Mouse (Mus musculus): Measurements from ENCODE around the gene Gm20458. TPM values are rescaled to one million over a fixed set of nuclear protein-coding genes. Genes with fewer than 3 reads are reported as not detected.

Gm20458 gene
- polyA plus RNA-seq, 1 experiment from 2014 or later: 3.0 TPM

- DNase-seq (ENCODE audit: extremely low spot score, low spot score): no peak
- Histone ChIP-seq H3K36me3 (replicated peaks) (peaks cover 24% of the 10 kb centered on the region), H3K27me3 (ENCODE audit: poor library complexity, severe bottlenecking) (peaks cover 29% of the 10 kb centered on the region), H3K27ac (no peak overlapping the region), H3K4me3 (no peak overlapping the region), H3K4me1 (peaks cover 30% of the 10 kb centered on the region), H3K9me3 (no peaks in the 10 kb centered on the region)
- WGBS: 31% methylated on average over 12 of the region's 12 CpGs
These were observed 34.6 kb upstream of the Gm20458 start for GRCm38 (mm10) chr2:164426121-164426520.

GRCm38 (mm10) chr2:164426952-164427351 is 33.8 kb upstream of the Gm20458 start:
- H3K4me3 ChIP-seq: no peak overlapping the region
- no peak overlapping the region for H3K27ac ChIP-seq
- H3K4me1 ChIP-seq: peaks cover 38% of the 10 kb centered on the region
- H3K9me3 ChIP-seq: no peaks in the 10 kb centered on the region
- DNase-seq (ENCODE audit: extremely low spot score, low spot score): no peak
- H3K36me3 ChIP-seq (replicated peaks): peaks cover 24% of the 10 kb centered on the region
- 89% methylated on average over 5 of the region's 5 CpGs for WGBS
- peaks cover 37% of the 10 kb centered on the region for H3K27me3 ChIP-seq (ENCODE audit: poor library complexity, severe bottlenecking)

GRCm38 (mm10) chr2:164428451-164428850 is 32.3 kb upstream of the Gm20458 start:
- no peak overlapping the region for H3K4me3 ChIP-seq
- DNase-seq (ENCODE audit: extremely low spot score, low spot score): no peak
- H3K4me1 ChIP-seq: peaks cover 53% of the 10 kb centered on the region
- peaks cover 39% of the 10 kb centered on the region for H3K27me3 ChIP-seq (ENCODE audit: poor library complexity, severe bottlenecking)
- WGBS: 42% methylated on average over 5 of the region's 5 CpGs
- H3K27ac ChIP-seq: no peak overlapping the region
- no peaks in the 10 kb centered on the region for H3K9me3 ChIP-seq
- peaks cover 23% of the 10 kb centered on the region for H3K36me3 ChIP-seq (replicated peaks)

DNA sequence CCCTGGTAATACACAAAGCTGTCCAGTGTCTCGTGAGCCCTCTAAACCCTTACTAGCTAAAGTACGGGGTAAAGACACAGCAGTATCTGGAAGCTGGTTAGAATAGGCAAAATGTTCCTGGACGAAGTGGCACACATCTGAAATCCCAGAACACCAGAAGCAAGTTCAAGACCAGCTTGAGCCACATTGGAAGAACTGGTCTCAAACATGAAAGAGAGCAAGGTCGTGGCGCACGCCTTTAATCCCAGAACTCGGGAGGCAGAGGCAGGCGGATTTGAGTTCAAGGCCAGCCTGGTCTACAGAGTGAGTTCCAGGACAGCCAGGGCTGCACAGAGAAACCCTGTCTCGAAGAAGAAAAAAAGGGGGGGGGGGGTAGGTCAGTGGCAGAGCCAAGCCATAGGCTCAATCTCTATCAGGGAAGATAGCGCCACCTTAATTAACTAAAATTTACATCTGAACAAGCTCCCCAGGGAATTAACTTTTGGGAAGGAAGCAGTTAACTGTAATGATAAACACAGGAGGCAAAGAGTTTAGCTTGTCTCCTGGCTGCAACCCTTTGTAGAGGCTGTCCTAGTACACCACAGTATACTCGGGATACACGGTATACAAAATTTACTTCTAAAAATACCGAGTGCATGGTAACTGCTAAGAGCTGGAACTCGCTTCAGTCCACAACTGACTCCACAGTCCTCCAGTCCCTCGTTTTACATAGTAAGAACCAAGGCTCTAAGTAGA is 30.7 kb upstream of the Gm20458 start:
- peaks cover 13% of the 10 kb centered on the region for H3K36me3 ChIP-seq (replicated peaks)
- peaks cover 39% of the 10 kb centered on the region for H3K27me3 ChIP-seq (ENCODE audit: poor library complexity, severe bottlenecking)
- H3K27ac ChIP-seq: no peak overlapping the region
- H3K4me1 ChIP-seq: peaks cover 60% of the 10 kb centered on the region
- H3K9me3 ChIP-seq: no peaks in the 10 kb centered on the region
- no peak overlapping the region for H3K4me3 ChIP-seq
- no peak for DNase-seq (ENCODE audit: extremely low spot score, low spot score)
- 43% methylated on average over 15 of the region's 15 CpGs for WGBS

- H3K9me3 ChIP-seq: no peaks in the 10 kb centered on the region
- H3K36me3 ChIP-seq (replicated peaks): peaks cover 13% of the 10 kb centered on the region
- no peak overlapping the region for H3K4me3 ChIP-seq
- H3K27ac ChIP-seq: no peak overlapping the region
- DNase-seq (ENCODE audit: extremely low spot score, low spot score): no peak
- H3K27me3 ChIP-seq (ENCODE audit: poor library complexity, severe bottlenecking): peaks cover 39% of the 10 kb centered on the region
- H3K4me1 ChIP-seq: peaks cover 67% of the 10 kb centered on the region
- 10% methylated on average over 7 of the region's 7 CpGs for WGBS
These were observed 30.1 kb upstream of the Gm20458 start for GRCm38 (mm10) chr2:164430697-164431096.

GRCm38 (mm10) chr2:164431676-164432465 is 28.9 kb upstream of the Gm20458 start:
- Histone ChIP-seq H3K27ac (peak overlapping the region; percentile 68; the same call in 1 of the 2 replicates), H3K27me3 (ENCODE audit: poor library complexity, severe bottlenecking) (peaks cover 39% of the 10 kb centered on the region), H3K36me3 (replicated peaks) (peaks cover 13% of the 10 kb centered on the region), H3K4me1 (peaks cover 72% of the 10 kb centered on the region), H3K4me3 (no peak overlapping the region), H3K9me3 (no peaks in the 10 kb centered on the region)
- no peak for DNase-seq (ENCODE audit: extremely low spot score, low spot score)
- 65% methylated on average over 9 of the region's 9 CpGs for WGBS

DNA sequence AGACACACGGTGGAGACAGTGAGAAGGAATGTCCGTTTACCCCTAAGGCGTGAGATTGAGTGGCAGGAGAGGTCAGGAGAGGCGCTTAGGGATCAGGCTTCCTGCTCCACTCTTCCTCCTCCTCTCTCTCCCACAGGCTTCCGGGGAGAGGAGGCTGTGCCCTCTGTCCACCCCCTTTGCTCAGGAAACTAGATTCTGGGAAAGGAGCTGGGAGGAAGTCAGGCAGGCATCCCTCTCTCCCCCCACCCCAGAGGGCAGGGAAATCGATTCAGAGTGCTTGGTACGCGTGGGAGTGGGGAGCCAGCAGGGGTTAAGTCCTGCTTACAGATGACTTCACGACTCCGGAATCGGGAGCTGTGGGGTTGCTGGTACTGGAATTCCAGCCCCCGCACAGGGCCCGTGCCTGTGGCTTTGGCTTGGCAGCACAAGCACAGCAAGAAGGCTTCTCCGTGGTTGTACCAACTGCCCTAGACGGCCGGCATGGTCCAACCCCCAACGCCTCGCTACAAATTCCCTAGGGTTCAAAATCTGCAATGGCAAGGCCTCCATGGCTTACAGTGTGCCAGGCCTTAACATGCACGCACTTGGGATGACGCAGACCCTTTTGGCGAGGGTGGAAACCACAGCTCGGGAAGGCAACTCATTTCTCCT is 28.1 kb upstream of the Gm20458 start:
- Histone ChIP-seq H3K4me1 (peaks cover 80% of the 10 kb centered on the region), H3K36me3 (replicated peaks) (peaks cover 13% of the 10 kb centered on the region), H3K27me3 (ENCODE audit: poor library complexity, severe bottlenecking) (peaks cover 39% of the 10 kb centered on the region), H3K4me3 (no peak overlapping the region), H3K9me3 (no peaks in the 10 kb centered on the region), H3K27ac (peak overlapping the region; percentile 68; the same call in 1 of the 2 replicates)
- WGBS: 37% methylated on average over 22 of the region's 22 CpGs
- no peak for DNase-seq (ENCODE audit: extremely low spot score, low spot score)

DNA sequence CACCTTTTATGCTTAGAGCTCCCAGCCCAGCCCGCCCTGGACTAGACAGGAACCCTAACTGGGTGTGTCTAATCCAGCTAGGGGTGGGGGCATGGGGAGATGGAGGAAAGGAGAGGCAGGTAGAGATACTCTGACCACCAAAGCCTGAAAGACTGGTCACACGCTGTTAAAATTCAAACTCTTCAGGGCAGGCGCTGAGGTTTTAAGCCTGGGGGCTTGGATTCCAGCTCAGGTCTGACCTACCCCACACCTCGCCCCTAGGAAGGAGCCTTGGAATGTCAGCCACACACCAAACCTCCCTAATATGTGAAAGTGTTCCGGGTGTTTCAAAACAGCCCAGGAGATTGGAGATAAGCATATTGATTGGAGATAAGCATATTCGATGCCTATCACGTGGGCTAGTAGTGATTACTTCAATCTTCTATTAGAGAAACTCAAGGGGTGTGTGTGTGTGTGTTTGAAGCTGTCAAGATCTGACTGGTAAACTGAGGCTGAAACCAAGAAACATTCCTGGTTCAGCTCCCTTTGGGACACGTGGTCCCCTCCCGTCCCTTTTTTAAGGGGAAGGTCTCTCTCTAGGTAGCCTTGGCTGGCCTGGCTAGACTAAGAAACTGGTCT is 27.4 kb upstream of the Gm20458 start:
- Histone ChIP-seq H3K4me1 (peaks cover 84% of the 10 kb centered on the region), H3K27me3 (ENCODE audit: poor library complexity, severe bottlenecking) (peaks cover 38% of the 10 kb centered on the region)
- no peak for DNase-seq (ENCODE audit: extremely low spot score, low spot score)

DNA sequence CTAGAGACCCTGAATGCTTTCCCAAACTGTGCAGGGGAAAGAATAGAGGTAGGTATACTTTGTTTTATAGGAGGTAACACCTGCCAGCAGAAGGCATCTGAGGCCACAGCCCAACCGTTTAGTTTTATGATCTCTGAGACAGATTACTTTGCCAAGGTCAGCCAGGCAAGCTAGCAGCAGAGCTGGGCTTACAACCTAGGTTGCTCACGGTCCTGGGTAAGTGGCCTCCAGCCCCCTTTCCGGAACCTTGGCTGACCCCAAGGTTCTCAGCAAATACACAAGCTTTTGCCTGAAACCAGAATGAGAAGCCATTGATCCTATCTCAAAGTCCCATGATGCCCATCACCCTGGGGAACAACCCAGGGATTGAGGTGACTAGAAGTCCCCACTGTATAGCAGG is 26.1 kb upstream of the Gm20458 start:
- Histone ChIP-seq H3K4me1 (peaks cover 77% of the 10 kb centered on the region), H3K36me3 (replicated peaks) (no peaks in the 10 kb centered on the region), H3K27ac (no peak overlapping the region), H3K27me3 (ENCODE audit: poor library complexity, severe bottlenecking) (peaks cover 25% of the 10 kb centered on the region), H3K9me3 (no peaks in the 10 kb centered on the region), H3K4me3 (no peak overlapping the region)
- no peak for DNase-seq (ENCODE audit: extremely low spot score, low spot score)
- WGBS: 92% methylated on average over 3 of the region's 3 CpGs

More for the DNA sequence above, 27.4 kb upstream of the Gm20458 start:
- H3K9me3 ChIP-seq: no peaks in the 10 kb centered on the region
- H3K36me3 ChIP-seq (replicated peaks): peaks cover 6% of the 10 kb centered on the region; the same call in 1 of the 2 replicates
- WGBS: 79% methylated on average over 9 of the region's 9 CpGs
- H3K27ac ChIP-seq: peak overlapping the region; percentile 68; the same call in 1 of the 2 replicates
- no peak overlapping the region for H3K4me3 ChIP-seq

DNA sequence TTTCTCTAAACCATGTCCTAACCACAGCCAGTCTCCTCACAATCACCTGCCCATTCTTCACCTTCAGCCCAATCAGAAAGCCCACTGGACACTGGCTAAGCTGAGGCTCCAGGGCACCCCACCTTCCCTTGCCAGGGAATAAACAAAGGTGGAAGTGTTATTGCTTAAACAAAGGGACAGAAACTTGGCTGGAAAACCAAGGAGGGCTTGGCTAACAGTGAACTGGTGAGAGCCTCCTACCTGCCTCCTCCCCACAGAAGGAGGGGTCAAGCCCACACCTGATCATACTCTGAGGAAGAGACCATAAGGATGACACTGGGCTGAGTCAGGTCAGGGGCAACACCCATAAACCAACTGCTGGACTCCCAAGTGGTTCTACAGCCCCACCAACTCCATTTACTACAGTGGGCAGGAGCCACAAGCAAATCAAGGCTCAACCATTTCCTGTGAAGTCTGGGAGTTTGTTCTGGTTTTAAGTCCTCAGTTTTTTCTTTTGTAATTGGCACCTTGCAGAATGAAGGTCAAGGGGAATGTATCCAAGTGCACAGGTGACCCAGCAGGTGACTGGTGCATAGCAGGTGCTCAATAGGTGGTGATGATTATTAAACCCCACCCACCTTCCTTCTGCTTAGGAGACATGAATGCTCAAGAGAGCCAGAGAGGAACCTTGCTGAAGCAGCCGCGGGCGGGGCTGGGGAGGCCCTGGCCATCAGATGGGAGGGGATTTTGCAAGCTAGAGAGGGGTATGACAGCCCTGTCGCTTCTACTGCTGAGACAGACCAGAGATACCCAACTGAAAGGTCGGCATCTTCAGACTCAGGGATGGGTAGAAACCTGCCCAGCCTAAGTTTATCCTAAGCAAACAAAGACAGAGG is 25.3 kb upstream of the Gm20458 start:
- Histone ChIP-seq H3K27ac (peak overlapping the region; percentile 15; the same call in 1 of the 2 replicates), H3K4me1 (peaks cover 78% of the 10 kb centered on the region), H3K36me3 (replicated peaks) (no peaks in the 10 kb centered on the region; the same call in 1 of the 2 replicates), H3K27me3 (ENCODE audit: poor library complexity, severe bottlenecking) (peaks cover 21% of the 10 kb centered on the region), H3K4me3 (no peak overlapping the region), H3K9me3 (no peaks in the 10 kb centered on the region)
- WGBS: 54% methylated on average over 5 of the region's 5 CpGs
- DNase-seq (ENCODE audit: extremely low spot score, low spot score): no peak

DNA sequence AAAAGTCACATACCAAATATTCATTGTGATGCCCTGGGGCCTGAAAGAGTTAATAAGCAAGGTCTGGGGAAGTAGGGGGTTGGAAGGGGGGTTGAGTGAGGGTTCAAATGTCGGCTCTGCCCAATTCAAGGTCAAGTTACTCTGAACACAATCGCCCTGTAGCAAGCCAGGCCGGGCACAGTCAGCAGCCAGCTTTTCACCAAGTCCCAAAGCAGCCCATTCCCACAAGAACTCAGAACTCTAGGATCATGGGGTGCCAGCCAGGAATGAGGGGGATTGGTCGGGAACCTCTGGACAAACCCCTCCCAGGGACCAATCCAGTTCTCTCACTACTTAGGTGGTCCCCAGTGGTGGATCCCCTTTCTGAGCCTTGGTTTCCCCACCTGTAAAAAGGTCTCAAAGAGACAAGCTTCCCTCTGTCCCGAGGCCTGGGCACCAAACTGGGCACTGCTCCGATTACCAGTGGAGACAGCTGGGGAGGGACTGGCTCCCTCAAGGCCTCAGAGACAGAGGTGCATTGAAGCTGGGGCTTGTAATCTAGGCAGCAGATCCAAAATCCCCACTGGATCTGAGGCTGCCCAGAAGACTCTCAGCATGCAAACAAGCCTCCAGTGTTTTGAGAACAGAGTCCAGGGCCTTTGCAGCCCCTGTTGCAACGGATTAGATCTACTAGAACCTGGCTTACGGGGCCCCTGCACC is 24.4 kb upstream of the Gm20458 start:
- Histone ChIP-seq H3K27ac (peak overlapping the region; percentile 59), H3K9me3 (no peaks in the 10 kb centered on the region), H3K4me1 (peaks cover 77% of the 10 kb centered on the region), H3K36me3 (replicated peaks) (no peaks in the 10 kb centered on the region; the same call in 1 of the 2 replicates), H3K4me3 (no peak overlapping the region), H3K27me3 (ENCODE audit: poor library complexity, severe bottlenecking) (peaks cover 21% of the 10 kb centered on the region)
- WGBS: 18% methylated on average over 8 of the region's 8 CpGs
- DNase-seq (ENCODE audit: extremely low spot score, low spot score): no peak
